Mouse (Mus musculus) MEL (cell line): ENCODE data around the gene Plxnd1. TPM values are rescaled to one million over a fixed set of nuclear protein-coding genes. Genes with fewer than 3 reads are reported as not detected.

ENCODE experiments used
- DNase-seq: peaks from one replicate; pipeline ENCODE4 v3.0.0; 2011; ENCODE audit warnings: low read depth, low spot score
- H3K27ac ChIP-seq: 2 replicates; pipeline ENCODE4 v1.5.1; 2012; ENCODE audit warnings: low read depth, mild to moderate bottlenecking, control low read depth, low read length, moderate library complexity; ENCODE audit not compliant: control insufficient read depth
- H3K27me3 ChIP-seq, 2 experiments: fragments of 150-350 bp in 1 of 2; sonication (generic) in 1 of 2; 2 replicates each; pipeline ENCODE4 v1.6.1; 2012; ENCODE audit warnings: low read length in 2 of 2, mild to moderate bottlenecking in 2 of 2, improper control_type of control experiment in 1 of 2, moderate library complexity in 1 of 2; ENCODE audit not compliant: insufficient read depth in 2 of 2, control insufficient read depth in 1 of 2
- H3K36me3 ChIP-seq, 2 experiments: 2 replicates each; pipeline ENCODE4 v1.6.1; 2012 to 2014; ENCODE audit warnings: low read length in 2 of 2, improper control_type of control experiment in 1 of 2, inconsistent platforms in 1 of 2, mild to moderate bottlenecking in 1 of 2; ENCODE audit not compliant: insufficient read depth in 2 of 2, control insufficient read depth in 1 of 2
- H3K4me1 ChIP-seq, 2 experiments: fragments of 150-350 bp in 1 of 2; sonication (generic) in 1 of 2; 2 replicates each; pipeline ENCODE4 v1.6.1; 2012; ENCODE audit warnings: low read length in 2 of 2, improper control_type of control experiment in 1 of 2, mild to moderate bottlenecking in 1 of 2; ENCODE audit not compliant: insufficient read depth in 2 of 2, control insufficient read depth in 1 of 2
- H3K4me3 ChIP-seq, 2 experiments: fragments of 150-350 bp in 1 of 2; sonication (generic) in 1 of 2; 2 replicates each; pipeline ENCODE4 v1.5.1; 2012; ENCODE audit warnings: low read depth in 2 of 2, low read length in 2 of 2, mild to moderate bottlenecking in 2 of 2, moderate library complexity in 2 of 2, control low read depth in 1 of 2, improper control_type of control experiment in 1 of 2; ENCODE audit not compliant: control insufficient read depth in 1 of 2, insufficient read depth in 1 of 2
- H3K79me2 ChIP-seq: 2 replicates; pipeline ENCODE4 v1.6.1; 2012; ENCODE audit warnings: mild to moderate bottlenecking, low read length, moderate library complexity; ENCODE audit not compliant: control insufficient read depth, poor library complexity, insufficient read depth
- H3K9ac ChIP-seq: 2 replicates; pipeline ENCODE4 v1.6.1; 2012; ENCODE audit warnings: low read depth, mild to moderate bottlenecking, control low read depth, low read length, moderate library complexity; ENCODE audit not compliant: control insufficient read depth, poor library complexity, severe bottlenecking
- H3K9me3 ChIP-seq: fragments of 150-350 bp; sonication (generic); replicated peaks from 2 replicates; pipeline ENCODE4 v1.6.1; 2012; ENCODE audit warnings: mild to moderate bottlenecking, low read length, improper control_type of control experiment, moderate library complexity; ENCODE audit not compliant: insufficient read depth
- BHLHE40 ChIP-seq: IDR thresholded peaks from 2 replicates; pipeline ENCODE4 v1.6.1; 2012; ENCODE audit warnings: low read depth, mild to moderate bottlenecking, inconsistent platforms, low read length, improper control_type of control experiment, borderline replicate concordance
- CHD1 ChIP-seq: IDR thresholded peaks from 2 replicates; pipeline ENCODE4 v1.6.1; 2012; ENCODE audit warnings: low read depth, mild to moderate bottlenecking, inconsistent platforms, low read length, improper control_type of control experiment
- CHD2 ChIP-seq: IDR thresholded peaks from 2 replicates; pipeline ENCODE4 v1.6.1; 2011; ENCODE audit warnings: low read length, improper control_type of control experiment
- E2F4 ChIP-seq: IDR thresholded peaks from 2 replicates; pipeline ENCODE4 v1.6.1; 2011; ENCODE audit warnings: low read depth, low read length, improper control_type of control experiment, borderline replicate concordance
- EP300 ChIP-seq, 2 experiments: IDR thresholded peaks; 2 replicates each; pipeline ENCODE4 v1.6.1; 2011; ENCODE audit warnings: improper control_type of control experiment in 2 of 2, low read length in 2 of 2, low read depth in 1 of 2, mild to moderate bottlenecking in 1 of 2
- ETS1 ChIP-seq: IDR thresholded peaks from 2 replicates; pipeline ENCODE4 v1.6.1; 2012; ENCODE audit warnings: low read depth, mild to moderate bottlenecking, inconsistent platforms, low read length, improper control_type of control experiment, moderate library complexity
- GATA1 ChIP-seq: IDR thresholded peaks from 2 replicates; pipeline ENCODE4 v1.6.1; 2011; ENCODE audit warnings: low read depth, low read length, improper control_type of control experiment
- JUND ChIP-seq: IDR thresholded peaks from 2 replicates; pipeline ENCODE4 v1.6.1; 2011; ENCODE audit warnings: low read depth, mild to moderate bottlenecking, improper control_type of control experiment, low read length
- MAX ChIP-seq: IDR thresholded peaks from 2 replicates; pipeline ENCODE4 v1.6.1; 2011; ENCODE audit warnings: low read length, improper control_type of control experiment
- MAZ ChIP-seq: IDR thresholded peaks from 2 replicates; pipeline ENCODE4 v1.6.1; 2012; ENCODE audit warnings: low read depth, mild to moderate bottlenecking, inconsistent platforms, low read length, improper control_type of control experiment
- NELFE ChIP-seq: IDR thresholded peaks from 2 replicates; pipeline ENCODE4 v1.6.1; 2011; ENCODE audit warnings: low read depth, low read length, improper control_type of control experiment
- NRF1 ChIP-seq: IDR thresholded peaks from 2 replicates; pipeline ENCODE4 v1.6.1; 2014; ENCODE audit warnings: low read depth, mild to moderate bottlenecking, inconsistent platforms, low read length, improper control_type of control experiment, moderate library complexity; ENCODE audit not compliant: poor library complexity, insufficient read depth, severe bottlenecking
- POLR2A ChIP-seq, 2 experiments: IDR thresholded peaks; 2 replicates each; pipeline ENCODE4 v1.6.1; 2011 to 2012; ENCODE audit warnings: low read length in 2 of 2, mild to moderate bottlenecking in 2 of 2, control low read depth in 1 of 2, improper control_type of control experiment in 1 of 2, low read depth in 1 of 2, moderate library complexity in 1 of 2; ENCODE audit not compliant: control insufficient read depth in 1 of 2, insufficient read depth in 1 of 2, poor library complexity in 1 of 2
- POLR2AphosphoS5 ChIP-seq: IDR thresholded peaks from 2 replicates; pipeline ENCODE4 v1.6.1; 2012; ENCODE audit warnings: low read depth, borderline replicate concordance, mild to moderate bottlenecking, inconsistent platforms, low read length, moderate library complexity, mixed read lengths
- RAD21 ChIP-seq: IDR thresholded peaks from 2 replicates; pipeline ENCODE4 v1.6.1; 2011; ENCODE audit warnings: mild to moderate bottlenecking, low read depth, low read length, improper control_type of control experiment
- RCOR1 ChIP-seq: IDR thresholded peaks from 2 replicates; pipeline ENCODE4 v1.6.1; 2012; ENCODE audit warnings: low read depth, mild to moderate bottlenecking, inconsistent platforms, low read length, improper control_type of control experiment
- TAL1 ChIP-seq: IDR thresholded peaks from 2 replicates; pipeline ENCODE4 v1.6.1; 2012; ENCODE audit warnings: mild to moderate bottlenecking, inconsistent platforms, low read length, moderate library complexity, mixed read lengths
- TCF12 ChIP-seq: IDR thresholded peaks from 2 replicates; pipeline ENCODE4 v1.6.1; 2014; ENCODE audit warnings: low read depth, mild to moderate bottlenecking, inconsistent platforms, low read length, improper control_type of control experiment, moderate library complexity
- UBTF ChIP-seq: IDR thresholded peaks from 2 replicates; pipeline ENCODE4 v1.6.1; 2012; ENCODE audit warnings: low read depth, mild to moderate bottlenecking, inconsistent platforms, low read length, improper control_type of control experiment, moderate library complexity, borderline replicate concordance; ENCODE audit not compliant: insufficient read depth
- USF2 ChIP-seq, 2 experiments: IDR thresholded peaks; 2 replicates each; pipeline ENCODE4 v1.6.1; 2011 to 2012; ENCODE audit warnings: improper control_type of control experiment in 2 of 2, low read length in 2 of 2, borderline replicate concordance in 1 of 2, inconsistent platforms in 1 of 2, low read depth in 1 of 2, mild to moderate bottlenecking in 1 of 2; ENCODE audit not compliant: insufficient read depth in 1 of 2
- ZC3H11A ChIP-seq: IDR thresholded peaks from 2 replicates; pipeline ENCODE4 v1.6.1; 2012; ENCODE audit warnings: low read depth, mild to moderate bottlenecking, inconsistent platforms, low read length, improper control_type of control experiment
- ZKSCAN1 ChIP-seq: IDR thresholded peaks from 2 replicates; pipeline ENCODE4 v1.6.1; 2012; ENCODE audit warnings: low read depth, mild to moderate bottlenecking, inconsistent platforms, low read length, improper control_type of control experiment, moderate library complexity
- ZMIZ1 ChIP-seq: IDR thresholded peaks from 2 replicates; pipeline ENCODE4 v1.6.1; 2012; ENCODE audit warnings: low read depth, mild to moderate bottlenecking, inconsistent platforms, low read length, improper control_type of control experiment, moderate library complexity
- ZNF384 ChIP-seq: IDR thresholded peaks from 2 replicates; pipeline ENCODE4 v1.6.1; 2012; ENCODE audit warnings: low read depth, mild to moderate bottlenecking, inconsistent platforms, low read length, improper control_type of control experiment
- polyA plus RNA-seq, 2 experiments: library from polyadenylated mRNA; stranded (reverse) in 1 of 2; unstranded in 1 of 2; fragments of >175 nt in 1 of 2; fragments of >200 nt in 1 of 2; gene quantifications; 2 replicates each; pipeline versions ENCODE4 v1.2.1 to v1.2.4; 2012; ENCODE audit warnings: low replicate concordance in 2 of 2, low read depth in 1 of 2; ENCODE audit not compliant: insufficient read length in 2 of 2, insufficient read depth in 1 of 2, missing spikeins in 1 of 2
- total RNA-seq: library from RNA; depleted of rRNA; stranded (reverse); fragments of 300-350 nt; gene quantifications from 2 replicates; pipeline ENCODE4 v1.2.3, GENCODE M21; 2012

The Plxnd1 gene
- total and polyA plus RNA-seq, 3 experiments, result 4.8 to 19.2 TPM; not detected in 1

DNA sequence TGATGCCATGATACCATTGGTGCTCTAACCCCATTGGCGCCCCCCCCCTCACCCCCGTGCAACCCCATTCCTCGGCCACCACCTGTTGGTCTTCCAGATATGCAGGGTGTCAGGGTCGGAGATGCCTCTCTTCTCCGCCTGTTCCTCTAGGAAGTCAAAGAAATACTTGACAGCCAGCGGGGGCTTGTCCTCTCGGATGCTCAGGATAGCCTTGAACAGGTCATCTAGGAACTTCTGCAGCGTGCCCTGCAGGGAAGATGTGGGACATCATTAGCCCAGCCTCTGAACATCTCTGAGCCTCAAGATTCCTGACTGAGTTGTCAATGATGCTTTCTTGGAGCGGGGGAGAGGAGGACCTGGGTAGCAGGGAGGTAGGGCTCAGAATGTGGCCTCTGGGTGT is 36.4 kb downstream of the Plxnd1 start:
- no peaks in the 10 kb centered on the region for H3K36me3 ChIP-seq

DNA sequence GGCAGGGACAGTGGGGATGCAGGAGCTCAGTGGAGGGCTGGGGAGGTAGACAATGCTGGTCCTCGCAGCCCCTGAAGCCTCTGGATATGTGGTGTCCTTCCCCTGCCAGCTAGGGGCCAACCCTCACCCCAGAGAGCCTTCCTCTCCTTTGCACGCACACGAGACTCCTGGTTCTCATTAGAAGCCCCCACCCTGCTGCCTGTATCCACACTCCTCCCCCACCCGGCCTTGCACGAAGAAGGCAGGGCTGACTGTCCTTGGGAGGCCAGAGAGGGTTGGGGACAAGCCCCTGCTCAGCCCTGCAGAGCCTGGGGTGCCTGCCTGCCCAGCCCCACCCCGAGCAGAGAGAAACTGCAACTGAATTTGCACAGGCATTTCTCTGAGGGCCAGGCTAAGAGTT is 37.1 kb downstream of the Plxnd1 start:
- DNase-seq, result no peak
- no peak overlapping the region for H3K4me3 ChIP-seq
- H3K9ac ChIP-seq, result no peak overlapping the region
- H3K27me3 ChIP-seq, result no peaks in the 10 kb centered on the region
- H3K9me3 ChIP-seq, result no peaks in the 10 kb centered on the region
- no peaks in the 10 kb centered on the region for H3K4me1 ChIP-seq
- no peak for TF ChIP-seq MAZ
- TF ChIP-seq, all 39 proteins: peak for 0
- Histone ChIP-seq H3K79me2 (no peaks in the 10 kb centered on the region), H3K27ac (no peak overlapping the region), H3K36me3 (no peaks in the 10 kb centered on the region)

More for the DNA sequence above, 36.4 kb downstream of the Plxnd1 start:
- Histone ChIP-seq H3K27me3 (no peaks in the 10 kb centered on the region), H3K79me2 (no peaks in the 10 kb centered on the region), H3K9ac (no peak overlapping the region), H3K4me1 (no peaks in the 10 kb centered on the region), H3K9me3 (no peaks in the 10 kb centered on the region), H3K27ac (no peak overlapping the region), H3K4me3 (no peak overlapping the region)
- DNase-seq, result no peak
- TF ChIP-seq JUND, result no peak
- TF ChIP-seq POLR2A (IDR thresholded peaks at IDR 0.05; ENCODE audit: control insufficient read depth in 1 of 2, insufficient read depth in 1 of 2, low read depth in 1 of 2, low read length in 2 of 2, poor library complexity in 1 of 2), result no peak
- TF ChIP-seq MAX, result no peak
- no peak for TF ChIP-seq POLR2AphosphoS5
- TF ChIP-seq ETS1, result no peak
- no peak for TF ChIP-seq BHLHE40
- no peak for TF ChIP-seq GATA1
- TF ChIP-seq CHD2, result no peak
- no peak for TF ChIP-seq CHD1
- no peak for TF ChIP-seq RAD21
- no peak for TF ChIP-seq UBTF
- no peak for TF ChIP-seq MAZ
- TF ChIP-seq, all 39 proteins: peak for 0

DNA sequence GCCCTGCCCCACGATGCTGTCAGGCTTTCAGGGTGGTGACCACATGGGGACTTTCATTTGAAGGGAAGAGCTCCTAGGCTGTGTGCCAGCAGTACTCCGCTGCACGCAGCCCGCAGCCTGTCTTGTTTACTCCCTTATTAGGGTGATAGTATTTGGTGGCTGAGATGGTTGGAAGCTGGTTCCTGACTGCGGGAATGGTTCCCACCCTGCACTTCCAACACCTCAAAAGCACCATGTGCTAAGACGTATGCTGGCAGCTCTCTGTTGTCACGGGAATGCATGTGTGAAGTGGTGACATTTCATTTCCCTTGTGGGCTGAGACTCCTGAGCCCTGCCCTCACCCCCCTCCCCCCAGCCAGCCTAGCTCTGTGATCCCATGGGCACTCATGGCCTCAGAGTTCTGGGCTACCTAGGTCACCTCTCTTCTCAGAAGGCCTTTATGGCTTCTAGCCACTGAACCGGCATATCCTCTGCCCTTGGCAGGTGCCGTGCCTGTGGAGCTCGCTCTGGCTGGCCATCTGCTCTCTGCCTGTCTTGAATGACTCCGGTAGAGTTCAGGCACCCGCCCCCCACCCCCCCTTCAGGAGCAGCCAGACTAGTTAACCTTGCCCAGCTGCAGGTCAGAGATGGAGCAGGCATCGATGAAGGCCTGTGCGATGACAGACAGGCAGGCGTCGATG is 37.7 kb downstream of the Plxnd1 start:
- no peak for DNase-seq
- Histone ChIP-seq H3K27me3 (no peaks in the 10 kb centered on the region), H3K27ac (no peak overlapping the region), H3K79me2 (no peaks in the 10 kb centered on the region), H3K36me3 (no peaks in the 10 kb centered on the region), H3K4me3 (no peak overlapping the region), H3K9ac (no peak overlapping the region), H3K4me1 (no peaks in the 10 kb centered on the region), H3K9me3 (no peaks in the 10 kb centered on the region)
- no peak for TF ChIP-seq RCOR1
- no peak for TF ChIP-seq EP300 (IDR thresholded peaks at IDR 0.05; ENCODE audit: low read depth in 1 of 2, low read length in 2 of 2)
- no peak for TF ChIP-seq POLR2A (IDR thresholded peaks at IDR 0.05; ENCODE audit: control insufficient read depth in 1 of 2, insufficient read depth in 1 of 2, low read depth in 1 of 2, low read length in 2 of 2, poor library complexity in 1 of 2)
- TF ChIP-seq UBTF, result no peak
- TF ChIP-seq MAX, result no peak
- no peak for TF ChIP-seq NELFE
- no peak for TF ChIP-seq CHD1
- TF ChIP-seq TCF12, result no peak
- no peak for TF ChIP-seq ZKSCAN1
- TF ChIP-seq ZNF384, result no peak
- TF ChIP-seq E2F4, result no peak
- TF ChIP-seq TAL1, result no peak
- no peak for TF ChIP-seq USF2 (IDR thresholded peaks at IDR 0.05; ENCODE audit: borderline replicate concordance in 1 of 2, insufficient read depth in 1 of 2, low read depth in 1 of 2, low read length in 2 of 2)
- TF ChIP-seq CHD2, result no peak
- no peak for TF ChIP-seq RAD21
- TF ChIP-seq NRF1, result no peak
- TF ChIP-seq ZC3H11A, result no peak
- no peak for TF ChIP-seq ZMIZ1
